Mouse (Mus musculus): Measurements from ENCODE around the gene Sema3g. TPM values are rescaled to one million over a fixed set of nuclear protein-coding genes. Genes with fewer than 3 reads are reported as not detected.

Sema3g gene
- polyA plus RNA-seq, 1 experiment = not detected

GRCm38 (mm10) chr14:31191936-31192335 is 25.7 kb upstream of the Sema3g start:
- WGBS = 32% methylated on average over 2 of the region's 2 CpGs
- TF ChIP-seq POLR2A (IDR thresholded peaks at IDR 0.05; ENCODE audit: insufficient read depth, low read depth, low read length) = no peak
- no peak for TF ChIP-seq CTCF (IDR thresholded peaks at IDR 0.05; ENCODE audit: insufficient read depth, low read depth, low read length)
- Histone ChIP-seq H3K4me1 (ENCODE audit: control insufficient read depth, insufficient read depth, low read length) (peaks cover 13% of the 10 kb centered on the region), H3K27ac (ENCODE audit: insufficient read depth, low read depth, low read length) (no peak overlapping the region), H3K4me3 (ENCODE audit: insufficient read depth, low read depth, low read length) (no peak overlapping the region)

- 27% methylated on average over 7 of the region's 7 CpGs for WGBS
- Histone ChIP-seq H3K4me3 (ENCODE audit: insufficient read depth, low read depth, low read length) (no peak overlapping the region), H3K4me1 (ENCODE audit: control insufficient read depth, insufficient read depth, low read length) (peaks cover 13% of the 10 kb centered on the region), H3K27ac (ENCODE audit: insufficient read depth, low read depth, low read length) (peak overlapping the region; percentile 89; the same call in 1 of the 2 replicates)
- TF ChIP-seq POLR2A (IDR thresholded peaks at IDR 0.05; ENCODE audit: insufficient read depth, low read depth, low read length) = no peak
- no peak for TF ChIP-seq CTCF (IDR thresholded peaks at IDR 0.05; ENCODE audit: insufficient read depth, low read depth, low read length)
Observed at GRCm38 (mm10) chr14:31193791-31194190, 23.9 kb upstream of the Sema3g start.

- TF ChIP-seq POLR2A (IDR thresholded peaks at IDR 0.05; ENCODE audit: insufficient read depth, low read depth, low read length) (no peak), CTCF (IDR thresholded peaks at IDR 0.05; ENCODE audit: insufficient read depth, low read depth, low read length) (no peak)
- Histone ChIP-seq H3K4me1 (ENCODE audit: control insufficient read depth, insufficient read depth, low read length) (peaks cover 13% of the 10 kb centered on the region), H3K27ac (ENCODE audit: insufficient read depth, low read depth, low read length) (no peak overlapping the region), H3K4me3 (ENCODE audit: insufficient read depth, low read depth, low read length) (no peak overlapping the region)
- WGBS = 67% methylated on average over 2 of the region's 2 CpGs
Observed at GRCm38 (mm10) chr14:31194441-31194840, 23.2 kb upstream of the Sema3g start.

GRCm38 (mm10) chr14:31194891-31195513 is 22.7 kb upstream of the Sema3g start:
- peak overlapping the region; percentile 18 for H3K27ac ChIP-seq (ENCODE audit: insufficient read depth, low read depth, low read length)
- 33% methylated on average over 14 of the region's 14 CpGs for WGBS
- peaks cover 13% of the 10 kb centered on the region for H3K4me1 ChIP-seq (ENCODE audit: control insufficient read depth, insufficient read depth, low read length)
- no peak overlapping the region for H3K4me3 ChIP-seq (ENCODE audit: insufficient read depth, low read depth, low read length)
- TF ChIP-seq CTCF (IDR thresholded peaks at IDR 0.05; ENCODE audit: insufficient read depth, low read depth, low read length) = no peak

GRCm38 (mm10) chr14:31195521-31195920 is 22.1 kb upstream of the Sema3g start:
- no peak overlapping the region for H3K4me3 ChIP-seq (ENCODE audit: insufficient read depth, low read depth, low read length)
- H3K27ac ChIP-seq (ENCODE audit: insufficient read depth, low read depth, low read length) = peak overlapping the region; percentile 18; the same call in 1 of the 2 replicates
- TF ChIP-seq CTCF (IDR thresholded peaks at IDR 0.05; ENCODE audit: insufficient read depth, low read depth, low read length) = no peak
- TF ChIP-seq POLR2A (IDR thresholded peaks at IDR 0.05; ENCODE audit: insufficient read depth, low read depth, low read length) = no peak
- H3K4me1 ChIP-seq (ENCODE audit: control insufficient read depth, insufficient read depth, low read length) = peaks cover 16% of the 10 kb centered on the region
- WGBS = 92% methylated on average over 4 of the region's 4 CpGs

- Histone ChIP-seq H3K27ac (ENCODE audit: insufficient read depth, low read depth, low read length) (no peak overlapping the region), H3K4me1 (ENCODE audit: control insufficient read depth, insufficient read depth, low read length) (peaks cover 16% of the 10 kb centered on the region)
Observed at GRCm38 (mm10) chr14:31195968-31196367, 21.7 kb upstream of the Sema3g start.

GRCm38 (mm10) chr14:31197547-31198516 is 19.8 kb upstream of the Sema3g start:
- Histone ChIP-seq H3K27ac (ENCODE audit: insufficient read depth, low read depth, low read length) (no peak overlapping the region), H3K4me1 (ENCODE audit: control insufficient read depth, insufficient read depth, low read length) (peaks cover 16% of the 10 kb centered on the region), H3K4me3 (ENCODE audit: insufficient read depth, low read depth, low read length) (no peak overlapping the region)
- TF ChIP-seq POLR2A (IDR thresholded peaks at IDR 0.05; ENCODE audit: insufficient read depth, low read depth, low read length) = no peak
- no peak for TF ChIP-seq CTCF (IDR thresholded peaks at IDR 0.05; ENCODE audit: insufficient read depth, low read depth, low read length)
- WGBS = 28% methylated on average over 16 of the region's 16 CpGs

More at GRCm38 (mm10) chr14:31195968-31196367, 21.7 kb upstream of the Sema3g start:
- no peak for TF ChIP-seq CTCF (IDR thresholded peaks at IDR 0.05; ENCODE audit: insufficient read depth, low read depth, low read length)
- no peak for TF ChIP-seq POLR2A (IDR thresholded peaks at IDR 0.05; ENCODE audit: insufficient read depth, low read depth, low read length)
- H3K4me3 ChIP-seq (ENCODE audit: insufficient read depth, low read depth, low read length) = no peak overlapping the region

GRCm38 (mm10) chr14:31199599-31199998 is 18.1 kb upstream of the Sema3g start:
- TF ChIP-seq CTCF (IDR thresholded peaks at IDR 0.05; ENCODE audit: insufficient read depth, low read depth, low read length) (no peak), POLR2A (IDR thresholded peaks at IDR 0.05; ENCODE audit: insufficient read depth, low read depth, low read length) (no peak)
- 91% methylated on average over 7 of the region's 7 CpGs for WGBS
- Histone ChIP-seq H3K4me1 (ENCODE audit: control insufficient read depth, insufficient read depth, low read length) (peaks cover 16% of the 10 kb centered on the region), H3K4me3 (ENCODE audit: insufficient read depth, low read depth, low read length) (no peak overlapping the region), H3K27ac (ENCODE audit: insufficient read depth, low read depth, low read length) (no peak overlapping the region)

- no peak overlapping the region for H3K27ac ChIP-seq (ENCODE audit: insufficient read depth, low read depth, low read length)
- TF ChIP-seq CTCF (IDR thresholded peaks at IDR 0.05; ENCODE audit: insufficient read depth, low read depth, low read length) (no peak), POLR2A (IDR thresholded peaks at IDR 0.05; ENCODE audit: insufficient read depth, low read depth, low read length) (no peak)
- no peak overlapping the region for H3K4me3 ChIP-seq (ENCODE audit: insufficient read depth, low read depth, low read length)
- H3K4me1 ChIP-seq (ENCODE audit: control insufficient read depth, insufficient read depth, low read length) = peaks cover 15% of the 10 kb centered on the region
- 75% methylated on average over 3 of the region's 3 CpGs for WGBS
Observed at GRCm38 (mm10) chr14:31200038-31200437, 17.6 kb upstream of the Sema3g start.
